Mouse (Mus musculus) heart, adult 18-20 months (tissue): ENCODE results near the gene Tlr3. TPM values are rescaled to one million over a fixed set of nuclear protein-coding genes. Genes with fewer than 3 reads are reported as not detected.

ENCODE experiments used
- DNase-seq, 2 experiments: peaks; one replicate each; pipeline ENCODE4 v3.0.0; 2021 to 2022; ENCODE audit warnings: mixed read lengths in 1 of 2
- total RNA-seq, 2 experiments: library from RNA; stranded (reverse); gene quantifications; 2 replicates each; pipeline ENCODE4 v1.2.3; 2021

The Tlr3 gene
- total RNA-seq, 2 experiments from 2014 or later = 6.2 to 7.8 TPM

GRCm38 (mm10) chr8:45355809-45356208, 55.1 kb downstream of the Tlr3 start:
- DNase-seq = no peak

Other genes starting within 250 kb of the Tlr3 start
- gene F11, start 149.0 kb downstream of the Tlr3 start, total RNA-seq = not detected
- not detected for gene Klkb1, start 116.2 kb downstream of the Tlr3 start, total RNA-seq
- not detected for gene Gm45753, start 102.6 kb downstream of the Tlr3 start, total RNA-seq
- gene Cyp4v3, start 77.9 kb downstream of the Tlr3 start, total RNA-seq = 1 to 10 TPM; 2.2 to 2.8 TPM
- 1 to 10 TPM; 5.0 to 5.1 TPM for gene Fam149a, start 28.8 kb downstream of the Tlr3 start, total RNA-seq
- gene Sorbs2, start 96.7 kb upstream of the Tlr3 start, total RNA-seq = 100 to 1,000 TPM; 568 to 575 TPM